Mouse (Mus musculus) 3134 (cell line): ENCODE results near the gene Zhx3.

Source experiments
- DNase-seq: peaks from one replicate; pipeline ENCODE4 v3.0.0-alpha.2; 2011; ENCODE audit warnings: low spot score; ENCODE audit not compliant: insufficient read length; ENCODE audit errors: extremely low read depth

The Zhx3 gene

GRCm38 (mm10) chr2:160883912-160884311, 11.1 kb upstream of the Zhx3 start:
- no peak for DNase-seq

DNA sequence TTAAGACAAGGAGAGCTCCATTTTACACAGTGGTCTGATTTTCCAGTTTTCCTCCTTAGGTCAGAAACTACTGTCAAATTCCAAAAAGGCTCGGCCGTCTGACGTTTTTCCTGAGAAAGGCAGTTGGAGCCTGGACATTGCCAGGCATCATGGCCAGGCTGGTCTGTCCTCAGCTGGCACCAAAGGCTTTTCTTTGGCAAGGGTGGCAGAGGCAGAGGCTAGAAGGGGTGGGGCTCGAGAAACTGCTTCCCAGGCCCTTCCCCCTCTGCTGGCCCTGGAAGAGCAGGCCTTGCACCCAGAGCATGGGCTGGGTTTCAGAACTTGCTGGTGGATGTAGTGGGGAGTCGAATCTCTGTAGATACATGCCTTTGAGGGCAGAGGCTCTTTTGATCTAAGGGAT, 9.6 kb upstream of the Zhx3 start:
- DNase-seq, result no peak

DNA sequence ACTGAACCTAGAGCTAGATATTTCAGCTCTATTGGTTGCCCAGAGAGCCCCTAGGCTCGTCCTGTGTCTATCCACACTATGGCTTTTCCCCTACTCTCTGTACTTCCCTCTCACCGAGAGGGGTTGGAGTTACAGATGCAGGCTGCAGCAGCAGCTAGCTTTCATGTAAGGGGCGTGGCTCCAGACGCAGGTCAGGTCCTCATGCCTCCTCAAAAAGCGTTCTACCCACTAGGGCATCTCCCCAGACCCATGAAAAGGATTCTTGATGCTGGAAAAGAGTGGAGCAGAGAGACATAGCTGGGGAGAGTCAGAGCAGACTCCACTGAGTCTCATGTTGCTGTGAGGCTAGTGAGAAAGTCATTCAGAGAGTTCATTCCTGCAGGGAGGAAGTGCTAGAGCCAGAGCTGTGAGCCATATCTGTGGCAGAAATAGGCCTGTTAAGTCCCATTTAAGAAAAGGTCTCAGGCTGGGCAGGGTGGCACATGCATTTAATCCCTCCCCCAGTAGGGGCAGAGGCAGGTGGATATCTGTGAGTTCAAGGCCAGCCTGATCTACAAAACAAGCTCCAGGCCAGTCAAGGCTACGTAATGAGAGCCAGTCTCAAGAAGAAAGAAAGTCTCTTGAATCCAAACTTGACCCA, 8.8 kb upstream of the Zhx3 start:
- peak; percentile 47 for DNase-seq

DNA sequence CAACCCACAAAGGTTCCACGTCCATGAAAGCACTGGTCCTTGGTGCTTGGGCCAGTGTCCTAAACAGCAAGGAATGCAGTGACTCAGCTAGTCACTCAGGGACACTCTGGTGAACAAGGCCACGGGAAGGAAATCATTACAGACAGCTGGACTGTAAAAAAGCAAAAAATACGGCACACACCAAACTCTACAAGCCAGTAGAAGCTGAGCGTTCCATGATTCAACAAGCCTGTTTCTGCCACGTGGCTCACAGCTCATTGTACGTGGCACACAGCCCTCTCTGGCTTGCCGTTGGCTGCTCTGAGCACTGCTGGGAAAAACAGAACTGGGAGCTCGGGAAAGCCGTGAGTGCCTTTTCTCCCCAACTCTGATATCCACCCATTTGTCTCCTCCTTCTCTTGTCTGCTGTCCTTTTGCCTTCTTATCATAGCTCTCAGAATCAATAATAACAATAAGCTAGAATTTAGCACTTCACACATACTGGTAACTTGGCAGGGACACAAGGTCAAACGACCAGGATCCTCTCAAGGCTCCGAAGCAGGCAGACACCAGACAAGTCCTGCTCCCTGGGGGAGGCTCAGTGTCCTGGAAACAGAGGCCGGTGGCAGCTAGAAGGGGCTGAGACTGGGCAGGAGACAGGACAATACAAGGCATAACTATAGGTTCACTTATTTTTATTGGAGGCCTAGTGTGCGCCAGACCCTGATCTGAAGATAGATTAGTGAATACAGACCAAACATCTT, 7.8 kb upstream of the Zhx3 start, which contains the start of gene Lpin3:
TSS of gene Lpin3 (plus strand) at position 218 of the 743 bp plus-strand sequence.
- DNase-seq, result peak; percentile 73

DNA sequence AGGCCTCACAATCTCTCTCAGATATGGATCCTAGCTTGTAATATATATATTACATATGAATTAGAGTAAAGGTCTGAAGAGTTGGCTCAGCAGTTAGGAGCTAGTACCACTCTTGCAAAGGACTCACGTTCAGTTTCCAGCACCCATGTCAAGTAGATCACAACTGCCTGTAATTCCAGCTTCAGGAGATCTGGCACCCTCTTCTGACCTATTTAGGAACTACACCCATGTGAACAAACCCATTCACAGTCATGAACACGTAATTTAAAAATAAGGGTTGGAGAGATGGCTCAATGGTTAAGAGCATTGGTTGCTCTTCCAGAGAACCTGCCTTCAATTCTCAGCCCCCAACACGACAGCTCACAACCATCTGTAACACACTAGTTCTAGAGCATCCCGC, 3.3 kb upstream of the Zhx3 start:
- no peak for DNase-seq

- DNase-seq, result no peak
These were observed 1.6 kb upstream of the Zhx3 start for GRCm38 (mm10) chr2:160874231-160874877.

GRCm38 (mm10) chr2:160872395-160872794, 403 bp downstream of the Zhx3 start:
- peak; percentile 74 for DNase-seq

- no peak for DNase-seq
These were observed 1.5 kb downstream of the Zhx3 start for GRCm38 (mm10) chr2:160871310-160871709.

DNA sequence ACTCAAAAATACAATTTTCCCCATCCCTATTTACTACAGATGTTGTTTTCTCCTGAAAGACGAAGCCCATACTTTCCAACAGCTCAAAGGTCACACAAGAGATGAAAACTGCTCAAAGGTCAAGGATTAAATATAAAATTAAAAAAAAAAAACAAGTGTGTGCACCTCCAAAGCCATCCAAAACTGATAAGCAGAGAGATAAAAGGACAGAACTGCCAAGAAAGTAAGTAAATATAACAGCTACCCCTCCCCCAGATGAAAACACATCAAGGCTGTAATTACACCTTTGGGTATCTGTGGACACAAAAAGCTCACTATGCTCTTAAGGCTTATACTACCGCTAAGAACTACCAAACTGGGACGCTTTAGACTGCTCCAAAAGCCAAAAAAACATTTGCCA, 3.4 kb downstream of the Zhx3 start:
- DNase-seq, result no peak

GRCm38 (mm10) chr2:160865266-160865665, 7.5 kb downstream of the Zhx3 start:
- DNase-seq, result no peak

GRCm38 (mm10) chr2:160864112-160864511, 8.7 kb downstream of the Zhx3 start:
- DNase-seq, result no peak

- DNase-seq, result no peak
These were observed 12.4 kb downstream of the Zhx3 start for GRCm38 (mm10) chr2:160860363-160860762.

DNA sequence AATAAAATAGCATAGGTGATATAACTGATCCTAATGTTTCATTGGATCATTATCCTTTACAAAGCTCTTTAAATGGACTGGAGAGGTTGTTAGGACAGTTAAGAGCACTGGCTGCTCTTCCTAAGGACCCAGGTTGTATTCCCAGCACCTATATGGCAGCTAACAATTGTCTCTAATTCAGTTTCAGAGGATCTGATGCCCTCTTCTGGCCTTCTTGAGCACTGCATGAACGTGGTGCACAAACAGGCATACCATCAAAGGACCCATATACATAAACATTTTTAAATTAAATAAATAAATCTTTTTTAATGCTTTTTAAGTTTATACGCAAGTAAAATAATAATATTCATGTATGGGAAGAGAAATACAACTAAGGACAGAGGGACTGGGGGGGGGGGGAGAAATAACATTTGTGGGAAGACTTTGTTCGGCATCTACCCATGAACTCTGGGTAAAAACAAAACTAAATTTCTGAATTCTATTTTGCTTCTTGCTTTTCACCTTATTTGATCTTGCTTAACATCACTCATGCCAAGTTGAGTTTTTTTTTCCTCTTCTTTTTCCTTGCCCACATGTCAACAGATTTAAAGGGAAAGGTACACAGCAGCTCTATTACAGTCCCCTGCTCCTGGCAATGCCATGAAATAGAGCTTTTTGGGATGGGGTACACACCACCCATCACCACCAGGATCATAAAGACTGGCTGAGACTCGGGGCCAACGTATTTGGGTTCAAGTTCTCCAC, 16.3 kb downstream of the Zhx3 start:
- no peak for DNase-seq

- DNase-seq, result no peak
These were observed 18.1 kb downstream of the Zhx3 start for GRCm38 (mm10) chr2:160854687-160855086.

GRCm38 (mm10) chr2:160850360-160850759, 22.4 kb downstream of the Zhx3 start:
- peak; percentile 6 for DNase-seq

DNA sequence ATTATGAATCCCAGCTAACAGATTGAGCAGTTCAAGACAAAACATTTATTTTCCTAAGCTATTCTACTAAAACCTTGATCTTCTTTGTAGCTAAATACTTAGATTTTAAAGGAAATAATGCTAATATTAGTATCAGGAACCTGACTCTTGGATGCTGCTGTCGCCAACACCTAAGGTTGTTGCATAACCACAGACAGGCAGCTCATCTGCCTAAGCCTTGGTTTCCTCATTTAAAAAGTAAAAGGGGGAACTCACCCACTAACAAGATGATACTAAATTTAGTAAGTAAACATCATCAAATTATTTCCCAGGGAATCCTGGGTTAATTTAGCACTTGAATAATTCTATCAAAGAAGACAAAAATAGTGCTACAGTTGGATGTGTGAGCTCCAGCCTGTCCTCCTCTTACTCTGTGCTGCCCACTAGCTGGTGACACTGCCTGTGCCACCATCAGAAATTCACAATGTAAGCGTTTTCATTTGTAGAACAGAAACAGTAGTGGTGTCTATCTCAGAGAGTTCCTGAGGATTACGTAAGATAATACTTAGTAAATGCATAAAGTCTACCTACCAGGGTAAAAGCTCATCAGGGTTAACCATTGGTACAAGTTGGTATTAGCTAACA, 23.1 kb downstream of the Zhx3 start:
- no peak for DNase-seq

DNA sequence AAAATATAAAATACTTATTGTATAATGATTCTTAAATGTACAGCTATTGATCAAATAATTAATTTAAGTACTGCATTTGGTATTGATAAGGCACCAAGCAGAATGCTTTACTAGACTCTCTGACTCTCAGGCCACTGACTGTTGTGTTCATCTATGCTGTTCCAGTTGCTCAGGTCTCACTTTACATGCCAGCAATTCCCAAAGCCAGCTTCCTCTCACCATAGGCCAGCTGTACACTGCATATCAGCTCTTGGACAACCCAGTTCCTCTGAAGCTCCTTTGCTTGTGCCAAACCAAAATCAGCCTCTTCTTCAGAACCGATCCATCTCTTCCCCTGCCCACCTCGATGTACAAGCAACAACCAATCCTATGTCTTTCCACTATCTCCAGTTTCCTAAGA, 24.6 kb downstream of the Zhx3 start:
- DNase-seq, result no peak

DNA sequence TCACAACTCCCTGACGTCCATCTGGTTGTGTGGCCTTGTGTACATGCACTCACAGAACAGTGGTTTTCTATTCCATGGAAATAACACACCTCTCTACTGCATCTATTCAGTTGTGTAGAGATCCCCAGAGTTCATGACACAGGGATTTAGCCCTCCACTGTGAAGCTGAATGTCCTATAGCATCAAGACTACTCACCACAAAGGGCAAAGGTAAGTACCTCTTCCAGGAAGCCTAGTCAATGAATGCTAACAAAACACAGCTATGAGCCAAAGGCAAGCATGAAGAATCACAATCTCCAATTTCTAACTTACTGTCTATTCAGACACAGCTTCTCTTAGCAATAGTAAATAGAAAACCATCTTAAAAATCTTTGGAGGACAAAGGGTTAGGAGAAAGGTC, 25.1 kb downstream of the Zhx3 start:
- DNase-seq, result no peak

DNA sequence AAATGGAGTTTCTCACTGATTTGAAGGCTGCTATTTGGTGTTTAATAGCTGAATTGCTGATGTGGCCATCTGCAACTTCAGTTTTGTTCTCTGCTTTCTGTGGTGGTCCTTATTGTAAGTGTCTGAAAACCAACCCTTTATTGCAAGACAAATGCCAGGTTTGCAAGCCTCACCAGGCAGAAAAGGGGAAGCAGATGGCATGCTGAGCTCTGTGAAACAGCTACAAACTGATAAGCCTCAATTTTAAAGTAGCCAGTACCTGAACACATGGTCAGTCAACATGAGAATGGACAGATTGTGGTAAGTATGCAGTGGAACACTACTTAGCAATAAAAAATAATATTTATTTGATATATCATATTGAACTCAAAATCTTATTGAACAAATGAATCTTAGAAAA, 32.0 kb downstream of the Zhx3 start:
- DNase-seq, result no peak

DNA sequence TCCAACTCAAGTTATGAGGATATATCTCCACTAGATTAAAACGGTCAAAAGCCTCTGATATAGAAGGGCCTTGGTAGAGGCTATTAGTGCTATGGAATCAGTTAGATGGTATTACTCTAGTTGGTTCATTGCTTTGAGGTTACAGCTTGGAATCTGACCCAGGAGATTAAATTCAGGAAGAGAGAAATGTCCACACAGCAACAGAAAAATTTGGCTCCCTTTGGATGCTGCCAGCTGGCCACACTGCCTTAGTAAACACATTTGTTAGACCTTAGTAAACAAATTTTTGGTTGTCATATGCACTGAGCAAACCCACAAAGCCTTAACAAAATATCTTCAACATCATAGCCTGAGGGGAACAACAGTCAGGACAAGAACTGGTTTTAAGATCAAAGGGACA, 62.0 kb downstream of the Zhx3 start:
- DNase-seq, result no peak

GRCm38 (mm10) chr2:160810376-160810775, 62.4 kb downstream of the Zhx3 start:
- DNase-seq, result no peak
